Mouse (Mus musculus): ENCODE results near the gene Sox10. TPM values are rescaled to one million over a fixed set of nuclear protein-coding genes. Genes with fewer than 3 reads are reported as not detected.

Sox10 gene
- polyA plus RNA-seq (2015; fragmentation: Illumina TruSeq; extraction: RNeasy Lipid Tissue Mini Kit (QIAGEN cat#74804); ENCODE audit: insufficient read depth, low replicate concordance): 0.08 TPM

DNA sequence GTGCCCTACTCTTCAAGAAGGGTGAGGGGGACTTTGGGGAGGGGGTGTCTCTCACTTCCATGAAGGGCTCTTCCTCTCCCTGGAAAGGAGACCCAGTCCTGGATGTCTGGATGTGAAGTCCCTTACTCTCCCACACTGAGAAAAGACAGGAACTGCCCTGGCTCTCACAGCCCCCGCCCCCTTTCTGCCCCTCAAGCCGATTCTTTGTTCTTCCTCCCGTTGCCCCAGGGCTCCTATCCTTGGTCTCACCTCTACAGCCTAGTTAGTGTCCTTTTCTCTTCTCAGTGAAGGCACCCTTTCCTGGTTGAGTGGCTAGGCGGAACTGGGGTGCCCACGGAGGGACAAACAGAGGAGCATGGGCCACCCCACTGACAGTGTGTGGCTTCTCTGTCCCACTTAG, at the start of gene Sox10:
Gene Sox10, minus strand, starts transcription at position 101 of the 400 bp plus-strand sequence.

DNA sequence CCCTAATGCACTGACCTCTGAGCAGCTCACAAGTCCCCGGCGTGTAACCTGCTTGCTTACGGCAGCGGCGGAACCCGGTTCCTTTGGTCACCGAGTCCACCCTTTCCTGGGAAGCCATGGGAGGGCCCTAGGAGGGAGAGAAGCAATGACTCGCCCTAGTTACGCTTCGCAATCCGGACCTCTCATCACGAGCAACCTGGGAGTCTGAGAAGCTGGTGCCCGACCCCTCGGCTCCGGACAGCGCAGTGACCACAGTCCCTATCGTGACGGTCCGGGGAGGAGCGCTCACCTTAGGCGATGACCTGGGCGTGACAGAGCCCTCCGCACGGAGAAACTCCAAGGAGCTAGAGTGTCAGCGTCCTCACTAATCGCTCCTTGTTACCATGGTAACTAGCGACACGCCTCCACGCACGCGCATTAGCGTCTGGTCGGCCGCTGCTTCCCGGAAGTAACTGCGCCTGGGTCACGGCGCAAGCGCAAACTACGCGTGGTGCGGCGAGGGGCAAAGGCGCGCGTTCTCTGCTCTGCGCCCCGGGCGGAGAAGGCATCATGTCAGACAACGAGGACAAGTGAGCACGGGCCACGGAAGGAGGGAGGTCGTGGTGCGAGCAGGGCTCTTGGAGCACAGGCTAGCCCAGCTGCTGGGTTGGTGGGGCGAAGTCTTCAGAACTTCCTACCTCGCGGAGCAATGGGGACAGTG, 24.0 kb downstream of the Sox10 start, which contains the start of the genes Polr2f and 1700088E04Rik:
Gene Polr2f, plus strand, starts transcription at position 144 of the 700 bp plus-strand sequence.
Gene 1700088E04Rik, minus strand, starts transcription at position 388 of the 700 bp plus-strand sequence.

DNA sequence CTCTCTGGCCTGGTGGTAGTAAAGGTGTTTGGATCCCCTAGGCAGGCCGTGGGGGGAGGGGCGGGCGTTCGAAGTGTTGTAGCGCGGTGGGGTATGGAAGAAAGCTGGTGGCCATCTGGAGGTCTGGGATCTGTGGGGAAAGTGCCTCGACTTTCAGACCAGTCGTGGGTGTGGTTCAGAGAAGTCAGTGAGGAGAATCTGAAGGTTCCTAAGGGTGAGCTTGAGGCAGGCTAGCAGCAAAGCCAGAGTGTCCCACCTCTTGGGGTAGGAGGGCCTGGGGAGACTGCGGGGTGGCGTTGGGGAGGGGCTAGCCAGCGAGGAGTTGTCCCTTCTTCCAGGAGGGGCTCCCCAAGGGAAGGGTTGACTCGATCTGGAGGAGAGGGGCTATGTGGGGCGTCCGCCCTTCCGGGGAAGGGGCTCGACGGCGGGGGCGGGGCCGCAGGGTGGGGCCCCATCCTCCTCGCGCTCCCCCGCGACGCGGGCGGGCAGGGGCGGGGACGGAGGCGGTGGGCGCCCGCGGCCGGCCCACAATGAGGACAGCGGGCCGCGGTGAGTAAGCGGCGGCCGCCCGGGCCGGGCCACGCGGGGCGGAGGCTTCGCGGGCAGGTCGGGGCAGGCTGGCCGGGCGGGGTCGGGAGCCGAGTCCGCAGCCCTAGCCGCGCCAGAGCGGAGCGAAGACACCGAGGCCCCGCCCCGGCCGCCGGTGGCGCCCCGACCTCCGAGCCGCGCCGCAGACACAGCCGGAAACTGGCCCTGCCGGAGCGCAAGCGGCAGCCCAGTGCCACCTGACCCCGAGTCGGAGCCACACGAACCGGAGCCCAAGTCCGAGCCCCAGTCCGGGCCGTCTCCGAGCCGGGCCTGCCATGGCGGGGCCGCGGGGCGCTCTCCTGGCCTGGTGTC, 56.4 kb downstream of the Sox10 start, which contains the start of gene Micall1:
Gene Micall1, plus strand, starts transcription at position 478 of the 900 bp plus-strand sequence.

Other genes starting within 250 kb of the Sox10 start
- gene Lgals1, start 238.5 kb downstream of the Sox10 start, polyA plus RNA-seq (2015; fragmentation: Illumina TruSeq; extraction: RNeasy Lipid Tissue Mini Kit (QIAGEN cat#74804); ENCODE audit: insufficient read depth, low replicate concordance): 71.2 TPM
- 16.0 TPM for gene Nol12, start 230.3 kb downstream of the Sox10 start, polyA plus RNA-seq (2015; fragmentation: Illumina TruSeq; extraction: RNeasy Lipid Tissue Mini Kit (QIAGEN cat#74804); ENCODE audit: insufficient read depth, low replicate concordance)
- 7.8 TPM for gene Triobp, start 217.5 kb downstream of the Sox10 start, polyA plus RNA-seq (2015; fragmentation: Illumina TruSeq; extraction: RNeasy Lipid Tissue Mini Kit (QIAGEN cat#74804); ENCODE audit: insufficient read depth, low replicate concordance)
- 27.7 TPM for gene H1f0, start 136.8 kb downstream of the Sox10 start, polyA plus RNA-seq (2015; fragmentation: Illumina TruSeq; extraction: RNeasy Lipid Tissue Mini Kit (QIAGEN cat#74804); ENCODE audit: insufficient read depth, low replicate concordance)
- gene Galr3, start 123.4 kb downstream of the Sox10 start, polyA plus RNA-seq (2015; fragmentation: Illumina TruSeq; extraction: RNeasy Lipid Tissue Mini Kit (QIAGEN cat#74804); ENCODE audit: insufficient read depth, low replicate concordance): not detected
- 12.7 TPM for gene Ankrd54, start 102.3 kb downstream of the Sox10 start, polyA plus RNA-seq (2015; fragmentation: Illumina TruSeq; extraction: RNeasy Lipid Tissue Mini Kit (QIAGEN cat#74804); ENCODE audit: insufficient read depth, low replicate concordance)
- 131 TPM for gene Eif3l, start 90.1 kb downstream of the Sox10 start, polyA plus RNA-seq (2015; fragmentation: Illumina TruSeq; extraction: RNeasy Lipid Tissue Mini Kit (QIAGEN cat#74804); ENCODE audit: insufficient read depth, low replicate concordance)
- gene Micall1, start 56.3 kb downstream of the Sox10 start, polyA plus RNA-seq (2015; fragmentation: Illumina TruSeq; extraction: RNeasy Lipid Tissue Mini Kit (QIAGEN cat#74804); ENCODE audit: insufficient read depth, low replicate concordance): 15.0 TPM
- gene Polr2f, start 24.2 kb downstream of the Sox10 start, polyA plus RNA-seq (2015; fragmentation: Illumina TruSeq; extraction: RNeasy Lipid Tissue Mini Kit (QIAGEN cat#74804); ENCODE audit: insufficient read depth, low replicate concordance): 23.0 TPM
- 0.72 TPM for gene 1700088E04Rik, start 24.0 kb downstream of the Sox10 start, polyA plus RNA-seq (2015; fragmentation: Illumina TruSeq; extraction: RNeasy Lipid Tissue Mini Kit (QIAGEN cat#74804); ENCODE audit: insufficient read depth, low replicate concordance)
- 26.3 TPM for gene Pick1, start 63.9 kb upstream of the Sox10 start, polyA plus RNA-seq (2015; fragmentation: Illumina TruSeq; extraction: RNeasy Lipid Tissue Mini Kit (QIAGEN cat#74804); ENCODE audit: insufficient read depth, low replicate concordance)
- gene Gm49486, start 64.2 kb upstream of the Sox10 start, polyA plus RNA-seq (2015; fragmentation: Illumina TruSeq; extraction: RNeasy Lipid Tissue Mini Kit (QIAGEN cat#74804); ENCODE audit: insufficient read depth, low replicate concordance): 0.22 TPM
- gene Slc16a8, start 89.5 kb upstream of the Sox10 start, polyA plus RNA-seq (2015; fragmentation: Illumina TruSeq; extraction: RNeasy Lipid Tissue Mini Kit (QIAGEN cat#74804); ENCODE audit: insufficient read depth, low replicate concordance): not detected
- gene Baiap2l2, start 120.3 kb upstream of the Sox10 start, polyA plus RNA-seq (2015; fragmentation: Illumina TruSeq; extraction: RNeasy Lipid Tissue Mini Kit (QIAGEN cat#74804); ENCODE audit: insufficient read depth, low replicate concordance): not detected
- gene Pla2g6, start 163.2 kb upstream of the Sox10 start, polyA plus RNA-seq (2015; fragmentation: Illumina TruSeq; extraction: RNeasy Lipid Tissue Mini Kit (QIAGEN cat#74804); ENCODE audit: insufficient read depth, low replicate concordance): 2.6 TPM
- 3.3 TPM for gene Maff, start 181.4 kb upstream of the Sox10 start, polyA plus RNA-seq (2015; fragmentation: Illumina TruSeq; extraction: RNeasy Lipid Tissue Mini Kit (QIAGEN cat#74804); ENCODE audit: insufficient read depth, low replicate concordance)
- gene Tmem184b, start 238.3 kb upstream of the Sox10 start, polyA plus RNA-seq (2015; fragmentation: Illumina TruSeq; extraction: RNeasy Lipid Tissue Mini Kit (QIAGEN cat#74804); ENCODE audit: insufficient read depth, low replicate concordance): 12.5 TPM